Mouse (Mus musculus): ENCODE results near the gene Rhoc. TPM values are rescaled to one million over a fixed set of nuclear protein-coding genes. Genes with fewer than 3 reads are reported as not detected.
A peak's percentile ranks its signal among the peaks of the same experiment; 100 is the strongest.

The Rhoc gene
- polyA plus RNA-seq, 2 experiments: 14.8 to 16.5 TPM

DNA sequence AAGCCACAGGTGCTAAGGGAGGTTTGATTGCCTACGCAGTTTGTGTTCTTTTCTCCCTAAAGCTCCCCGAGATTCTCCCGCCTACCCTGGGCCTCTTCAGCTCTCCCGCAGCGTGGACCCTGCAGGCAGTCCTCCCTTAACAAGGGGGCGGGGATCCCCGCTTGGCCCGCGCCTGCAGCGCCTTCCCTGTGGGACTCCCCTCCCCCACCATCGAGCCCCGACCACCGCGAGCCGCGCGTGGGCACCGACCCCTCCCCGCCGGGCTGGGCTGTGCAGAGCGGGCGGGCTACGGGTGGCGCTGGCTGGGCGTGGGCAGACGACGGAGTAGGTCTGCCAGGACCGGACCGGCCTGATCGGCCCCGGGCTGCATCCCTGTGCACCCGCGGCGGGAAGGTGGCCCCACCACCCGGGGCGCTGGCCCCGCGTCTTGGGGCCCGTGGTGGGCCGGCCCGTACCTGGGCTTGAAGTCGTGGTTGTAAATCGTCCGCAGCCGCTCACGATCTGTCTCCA is 29.4 kb downstream of the Rhoc start:
- Histone ChIP-seq H3K9me3 (ENCODE audit: control insufficient read depth, low read length) (no peaks in the 10 kb centered on the region), H3K4me3 (ENCODE audit: insufficient read depth in 1 of 2, low read depth in 2 of 2, low read length in 2 of 2) (peak overlapping the region; percentile 88 to 92), H3K4me1 (replicated peaks; ENCODE audit: control insufficient read depth in 2 of 2, insufficient read depth in 2 of 2, low read length in 1 of 2) (peaks cover 9 to 13% of the 10 kb centered on the region in 2 experiments), H3K27me3 (ENCODE audit: control insufficient read depth, insufficient read depth, low read length) (no peaks in the 10 kb centered on the region), H3K9ac (replicated peaks) (peak overlapping the region; percentile 87), H3K4me2 (ENCODE audit: low read depth) (peak overlapping the region; percentile 71), H3K27ac (peak overlapping the region; percentile 55), H3K36me3 (replicated peaks; ENCODE audit: control insufficient read depth, insufficient read depth, low read depth) (peaks cover 4% of the 10 kb centered on the region)
- peak; percentile 56 for ATAC-seq (ENCODE audit: insufficient read depth)
- no peak for DNase-seq (ENCODE audit: low read depth in 3 of 3, low spot score in 3 of 3)
- under 1% methylated on average over 46 of the region's 46 CpGs for WGBS (ENCODE audit: insufficient replicate concordance)
- TF ChIP-seq EP300 (IDR thresholded peaks at IDR 0.05; ENCODE audit: low read depth): no peak
- no peak for TF ChIP-seq CTCF (IDR thresholded peaks at IDR 0.05; ENCODE audit: low read depth)

- peak within 1 kb of the TSS; percentile 88 to 92 for H3K4me3 ChIP-seq (ENCODE audit: insufficient read depth in 1 of 2, low read depth in 2 of 2, low read length in 2 of 2)
- peak within 1 kb of the TSS; percentile 55 for H3K27ac ChIP-seq
- no peaks in the 10 kb centered on the region for H3K9me3 ChIP-seq (ENCODE audit: control insufficient read depth, low read length)
- DNase-seq (ENCODE audit: low read depth in 3 of 3, low spot score in 3 of 3): peak; percentile 49 to 59 (median 55)
- peaks cover 9 to 13% of the 10 kb centered on the region in 2 experiments for H3K4me1 ChIP-seq (replicated peaks; ENCODE audit: control insufficient read depth in 2 of 2, insufficient read depth in 2 of 2, low read length in 1 of 2)
- H3K36me3 ChIP-seq (replicated peaks; ENCODE audit: control insufficient read depth, insufficient read depth, low read depth): peaks cover 4% of the 10 kb centered on the region
- WGBS (ENCODE audit: insufficient replicate concordance): under 1% methylated on average over 39 of the region's 40 CpGs
- peak within 1 kb of the TSS; percentile 87 for H3K9ac ChIP-seq (replicated peaks)
- ATAC-seq (ENCODE audit: insufficient read depth): peak; percentile 80
- TF ChIP-seq EP300 (IDR thresholded peaks at IDR 0.05; ENCODE audit: low read depth) (no peak), CTCF (IDR thresholded peaks at IDR 0.05; ENCODE audit: low read depth) (no peak)
- H3K4me2 ChIP-seq (ENCODE audit: low read depth): peak within 1 kb of the TSS; percentile 71
- no peaks in the 10 kb centered on the region for H3K27me3 ChIP-seq (ENCODE audit: control insufficient read depth, insufficient read depth, low read length)
These were observed 30.0 kb downstream of the Rhoc start, which contains the start of gene Mov10 for GRCm38 (mm10) chr3:104817991-104818748. Mov10 (minus strand) TSS chr3:104818563.

DNA sequence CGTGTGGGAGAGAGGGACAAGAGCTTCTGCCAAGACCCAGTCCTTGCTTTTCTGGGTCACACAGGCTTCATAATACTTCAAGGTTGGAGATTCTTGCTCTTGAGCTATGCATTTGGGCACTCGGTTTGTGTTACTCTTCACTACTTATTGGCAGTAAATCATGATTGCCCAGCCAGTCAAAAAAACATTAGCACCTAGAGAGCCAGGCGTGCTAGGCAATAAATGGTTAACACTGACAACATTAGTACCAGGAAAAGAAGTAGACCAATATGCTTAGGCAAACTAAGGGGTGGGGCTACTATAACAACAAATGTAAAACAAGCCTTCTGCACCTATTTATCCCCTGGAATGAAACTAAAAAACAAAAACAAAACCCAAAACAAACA is 30.6 kb downstream of the Rhoc start:
- WGBS (ENCODE audit: insufficient replicate concordance): under 1% methylated on average over 3 of the region's 3 CpGs
- Histone ChIP-seq H3K36me3 (replicated peaks; ENCODE audit: control insufficient read depth, insufficient read depth, low read depth) (peaks cover 4% of the 10 kb centered on the region), H3K27me3 (ENCODE audit: control insufficient read depth, insufficient read depth, low read length) (no peaks in the 10 kb centered on the region), H3K4me2 (ENCODE audit: low read depth) (peak overlapping the region; percentile 71), H3K4me3 (ENCODE audit: insufficient read depth in 1 of 2, low read depth in 2 of 2, low read length in 2 of 2) (peak overlapping the region; percentile 88 to 92), H3K9ac (replicated peaks) (peak overlapping the region; percentile 87), H3K9me3 (ENCODE audit: control insufficient read depth, low read length) (no peaks in the 10 kb centered on the region), H3K27ac (peak overlapping the region; percentile 30), H3K4me1 (replicated peaks; ENCODE audit: control insufficient read depth in 2 of 2, insufficient read depth in 2 of 2, low read length in 1 of 2) (peaks cover 9 to 13% of the 10 kb centered on the region in 2 experiments)
- DNase-seq (ENCODE audit: low read depth in 3 of 3, low spot score in 3 of 3): no peak
- TF ChIP-seq EP300 (IDR thresholded peaks at IDR 0.05; ENCODE audit: low read depth) (no peak), CTCF (IDR thresholded peaks at IDR 0.05; ENCODE audit: low read depth) (no peak)
- ATAC-seq (ENCODE audit: insufficient read depth): peak; percentile 21; the same call in 1 of the 2 replicates

- Histone ChIP-seq H3K27me3 (ENCODE audit: control insufficient read depth, insufficient read depth, low read length) (no peaks in the 10 kb centered on the region), H3K4me3 (ENCODE audit: insufficient read depth in 1 of 2, low read depth in 2 of 2, low read length in 2 of 2) (no peak overlapping the region), H3K4me1 (replicated peaks; ENCODE audit: control insufficient read depth in 2 of 2, insufficient read depth in 2 of 2, low read length in 1 of 2) (peaks cover 9 to 13% of the 10 kb centered on the region in 2 experiments), H3K4me2 (ENCODE audit: low read depth) (no peak overlapping the region), H3K27ac (no peak overlapping the region; the same call in 1 of the 2 replicates), H3K36me3 (replicated peaks; ENCODE audit: control insufficient read depth, insufficient read depth, low read depth) (peaks cover 8% of the 10 kb centered on the region), H3K9ac (replicated peaks) (no peak overlapping the region), H3K9me3 (ENCODE audit: control insufficient read depth, low read length) (no peaks in the 10 kb centered on the region)
- no peak for ATAC-seq (ENCODE audit: insufficient read depth)
- TF ChIP-seq EP300 (IDR thresholded peaks at IDR 0.05; ENCODE audit: low read depth) (no peak), CTCF (IDR thresholded peaks at IDR 0.05; ENCODE audit: low read depth) (no peak)
- 64% methylated on average over 1 of the region's 1 CpGs for WGBS (ENCODE audit: insufficient replicate concordance)
- no peak for DNase-seq (ENCODE audit: low read depth in 3 of 3, low spot score in 3 of 3)
These were observed 32.3 kb downstream of the Rhoc start for GRCm38 (mm10) chr3:104820426-104820825.

GRCm38 (mm10) chr3:104822413-104822812 is 34.2 kb downstream of the Rhoc start:
- no peak overlapping the region for H3K9ac ChIP-seq (replicated peaks)
- ATAC-seq (ENCODE audit: insufficient read depth): no peak
- H3K27ac ChIP-seq: no peak overlapping the region
- H3K9me3 ChIP-seq (ENCODE audit: control insufficient read depth, low read length): no peaks in the 10 kb centered on the region
- H3K27me3 ChIP-seq (ENCODE audit: control insufficient read depth, insufficient read depth, low read length): no peaks in the 10 kb centered on the region
- H3K36me3 ChIP-seq (replicated peaks; ENCODE audit: control insufficient read depth, insufficient read depth, low read depth): peaks cover 25% of the 10 kb centered on the region
- H3K4me1 ChIP-seq (replicated peaks; ENCODE audit: control insufficient read depth in 2 of 2, insufficient read depth in 2 of 2, low read length in 1 of 2): peaks cover 9 to 11% of the 10 kb centered on the region in 2 experiments
- 68% methylated on average over 3 of the region's 3 CpGs for WGBS (ENCODE audit: insufficient replicate concordance)
- no peak overlapping the region for H3K4me3 ChIP-seq (ENCODE audit: insufficient read depth in 1 of 2, low read depth in 2 of 2, low read length in 2 of 2)
- no peak overlapping the region for H3K4me2 ChIP-seq (ENCODE audit: low read depth)
- TF ChIP-seq CTCF (IDR thresholded peaks at IDR 0.05; ENCODE audit: low read depth): no peak
- no peak for TF ChIP-seq EP300 (IDR thresholded peaks at IDR 0.05; ENCODE audit: low read depth)
- no peak for DNase-seq (ENCODE audit: low read depth in 3 of 3, low spot score in 3 of 3)
